Mouse (Mus musculus): ENCODE data around the gene Actn4.

- no peak for TF ChIP-seq CTCF (IDR thresholded peaks at IDR 0.05; ENCODE audit: control insufficient read depth, insufficient read depth, insufficient read length)
- TF ChIP-seq MYOG (IDR thresholded peaks at IDR 0.05; ENCODE audit: control insufficient read depth, extremely low read depth, insufficient read length) = no peak
Measured at GRCm38 (mm10) chr7:28954773-28955172, 7.4 kb downstream of the Actn4 start.
